Mouse (Mus musculus) heart, adult 11 months (tissue): ENCODE measurements around the gene Gm20708.

Source experiments
- DNase-seq: peaks from one replicate; pipeline ENCODE4 v3.0.0; 2022

Gm20708 gene

DNA sequence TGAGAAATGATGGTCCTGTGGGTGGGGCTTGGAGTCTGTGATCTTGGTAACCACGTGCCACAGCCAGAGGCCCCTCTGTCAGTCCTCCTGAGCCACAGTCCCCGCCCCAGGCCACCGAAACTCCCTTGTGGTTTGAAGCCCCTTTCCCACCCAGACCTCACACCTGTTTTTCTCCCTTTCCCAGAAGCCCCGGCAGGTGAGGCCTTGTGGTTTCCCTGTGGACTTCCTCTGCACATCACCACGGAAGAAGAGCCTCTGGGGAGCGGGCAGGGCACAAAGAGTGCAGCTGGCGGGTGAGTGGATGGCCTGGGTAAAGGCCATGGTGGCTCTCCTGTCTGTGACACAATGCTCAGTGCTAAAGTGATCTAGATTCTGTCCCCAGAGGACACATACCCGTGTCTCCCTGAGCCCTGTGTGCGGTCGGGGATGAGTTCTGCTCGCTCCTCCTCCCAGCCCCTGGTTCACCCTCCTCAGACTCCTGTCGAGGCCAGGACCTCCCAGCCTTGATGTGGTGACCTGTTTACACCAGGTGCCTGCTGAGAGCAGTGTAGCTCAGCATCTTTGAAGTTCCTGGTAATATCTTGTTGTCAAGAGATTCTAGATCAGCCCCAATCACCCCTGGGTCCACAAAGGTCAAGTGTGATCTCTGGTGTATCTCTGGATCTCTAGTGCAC lies 62.6 kb downstream of the Gm20708 start:
- peak; percentile 93 for DNase-seq

DNA sequence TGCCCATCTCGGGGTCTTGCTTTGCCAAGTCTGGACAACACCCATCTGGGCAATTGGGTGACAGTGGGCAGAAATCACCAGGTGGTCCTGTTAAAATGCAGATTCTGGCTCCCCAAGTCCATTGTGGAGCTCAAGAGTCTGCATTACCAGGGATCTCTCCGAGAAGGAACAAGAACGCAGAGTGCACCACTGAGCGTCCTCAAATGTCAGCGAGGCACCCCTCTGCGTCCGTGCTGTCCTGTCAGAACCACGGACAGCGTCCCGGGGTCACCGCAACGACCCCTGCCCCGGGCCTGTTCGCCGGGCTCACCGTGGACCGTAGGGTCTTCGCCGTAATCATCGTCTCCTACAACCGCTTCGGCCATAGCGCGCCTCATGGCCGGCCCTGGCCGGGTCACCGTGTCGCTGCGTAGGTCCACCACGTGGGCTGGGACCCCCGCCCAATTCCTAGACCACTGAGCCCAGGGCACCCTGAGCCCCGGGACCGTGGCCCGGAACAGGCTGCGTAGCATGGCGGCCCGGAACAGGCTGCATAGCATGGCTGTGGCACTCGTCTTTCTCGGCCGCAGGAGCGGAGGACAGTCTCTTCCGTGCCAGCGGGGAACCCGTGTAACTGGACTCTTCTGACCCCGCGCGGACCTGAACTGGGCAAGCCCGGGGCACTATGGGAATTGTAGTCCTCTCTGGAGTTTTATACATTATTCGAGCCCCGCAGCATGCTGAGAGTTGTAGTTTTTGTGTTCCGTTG lies 63.6 kb downstream of the Gm20708 start, which contains the start of gene Tha1:
TSS of gene Tha1 (minus strand) at position 621 of the 748 bp plus-strand sequence.
- peak; percentile 98 for DNase-seq

DNA sequence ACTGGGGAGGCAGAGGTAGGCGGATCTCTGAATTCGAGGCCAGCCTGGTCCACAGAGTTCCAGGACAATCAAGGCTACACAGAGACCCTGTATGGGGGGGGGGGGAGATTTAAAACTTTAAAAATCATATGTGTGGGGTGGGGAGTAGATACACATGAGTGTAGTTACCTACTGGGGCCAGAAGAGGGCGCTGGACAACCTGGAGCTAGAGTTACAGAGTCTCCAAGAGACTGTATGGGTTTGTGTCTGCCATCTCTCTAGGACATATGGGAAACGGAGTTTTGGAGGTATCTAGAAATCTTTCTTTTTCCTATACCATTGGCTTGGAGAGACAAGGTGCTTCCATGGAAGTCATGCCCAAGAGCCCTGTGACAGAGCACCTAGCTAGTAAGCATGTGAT lies 65.0 kb downstream of the Gm20708 start:
- DNase-seq = no peak

GRCm38 (mm10) chr11:117875681-117876080 lies 66.2 kb downstream of the Gm20708 start:
- DNase-seq = no peak

DNA sequence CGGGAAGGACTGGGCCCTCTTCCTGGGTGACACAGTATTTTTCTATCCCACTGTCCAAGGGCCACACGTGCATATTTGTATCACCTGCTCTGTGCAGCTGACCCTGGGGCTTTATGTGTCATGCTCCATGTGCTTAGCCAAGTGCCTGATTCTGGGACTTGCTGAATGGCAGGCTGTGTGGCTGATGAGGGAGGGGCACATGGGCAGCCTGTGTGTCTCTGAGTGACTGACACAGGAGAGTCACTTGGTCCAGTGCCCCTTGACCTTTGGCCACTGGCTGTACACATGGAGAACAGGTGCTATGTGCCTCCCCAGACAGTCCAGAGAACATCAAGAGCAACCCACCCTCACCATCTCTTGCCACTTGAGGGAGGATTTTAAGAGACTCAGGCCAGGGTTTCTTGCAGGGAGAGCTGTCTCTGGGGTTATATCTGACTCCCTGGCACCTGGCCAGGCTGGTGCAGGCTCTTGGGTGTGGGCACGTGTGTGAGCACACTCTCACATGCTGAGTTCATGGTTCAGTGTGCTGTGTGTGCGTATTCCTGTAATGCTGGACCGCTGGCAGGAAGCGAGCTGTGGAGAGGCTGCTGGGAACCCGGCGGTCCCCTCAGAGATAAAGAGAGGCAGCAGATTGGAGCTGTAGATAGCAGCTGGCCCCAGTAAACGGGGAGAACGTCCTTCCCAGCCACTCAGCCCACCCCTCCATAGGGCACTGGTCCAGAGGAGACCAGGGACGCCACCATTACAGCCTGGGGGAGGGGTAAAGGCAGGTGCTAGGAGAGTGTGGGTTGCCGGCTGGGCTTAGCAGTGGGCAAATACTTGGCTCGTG lies 68.7 kb downstream of the Gm20708 start:
- peak; percentile 94 for DNase-seq

DNA sequence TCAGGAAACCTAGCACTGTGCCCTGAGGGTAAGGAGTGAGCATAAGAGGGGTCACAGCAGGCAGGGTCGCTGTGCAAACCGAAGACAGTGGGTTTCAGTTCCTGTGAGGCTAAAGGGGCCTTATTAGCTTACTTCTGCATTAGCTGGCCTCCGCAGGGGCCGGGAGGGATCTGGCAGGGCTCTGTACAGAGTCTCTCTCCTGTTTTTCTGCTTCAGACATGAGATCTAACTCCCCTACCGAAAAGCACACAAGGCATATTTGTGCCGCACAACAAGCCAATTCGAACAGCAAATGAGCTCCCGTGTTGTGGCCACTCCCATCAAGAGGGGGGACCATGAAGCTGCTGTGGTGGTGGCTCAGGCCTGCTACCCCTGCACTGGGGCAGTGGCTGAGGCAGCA lies 69.4 kb downstream of the Gm20708 start:
- DNase-seq = no peak

DNA sequence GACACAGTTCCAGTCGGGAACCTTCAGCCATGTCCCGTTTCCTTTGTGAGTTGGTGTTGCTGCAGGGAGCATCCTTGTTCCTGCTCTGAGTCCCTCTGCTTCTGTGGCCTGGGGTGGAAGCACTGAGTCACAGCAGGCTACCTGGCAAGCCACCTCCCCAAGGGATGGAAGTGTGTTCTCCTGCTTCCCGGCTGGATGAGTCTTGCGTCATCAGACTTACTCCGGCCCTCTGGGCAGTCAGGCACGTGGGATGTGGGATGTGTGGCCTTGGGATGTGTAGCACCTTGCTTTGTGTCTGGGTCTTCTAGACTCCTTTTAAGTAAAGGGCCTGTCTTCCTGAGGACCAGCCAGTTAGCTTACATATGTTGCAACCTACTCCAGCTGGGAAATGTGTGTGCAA lies 70.2 kb downstream of the Gm20708 start:
- DNase-seq = no peak

DNA sequence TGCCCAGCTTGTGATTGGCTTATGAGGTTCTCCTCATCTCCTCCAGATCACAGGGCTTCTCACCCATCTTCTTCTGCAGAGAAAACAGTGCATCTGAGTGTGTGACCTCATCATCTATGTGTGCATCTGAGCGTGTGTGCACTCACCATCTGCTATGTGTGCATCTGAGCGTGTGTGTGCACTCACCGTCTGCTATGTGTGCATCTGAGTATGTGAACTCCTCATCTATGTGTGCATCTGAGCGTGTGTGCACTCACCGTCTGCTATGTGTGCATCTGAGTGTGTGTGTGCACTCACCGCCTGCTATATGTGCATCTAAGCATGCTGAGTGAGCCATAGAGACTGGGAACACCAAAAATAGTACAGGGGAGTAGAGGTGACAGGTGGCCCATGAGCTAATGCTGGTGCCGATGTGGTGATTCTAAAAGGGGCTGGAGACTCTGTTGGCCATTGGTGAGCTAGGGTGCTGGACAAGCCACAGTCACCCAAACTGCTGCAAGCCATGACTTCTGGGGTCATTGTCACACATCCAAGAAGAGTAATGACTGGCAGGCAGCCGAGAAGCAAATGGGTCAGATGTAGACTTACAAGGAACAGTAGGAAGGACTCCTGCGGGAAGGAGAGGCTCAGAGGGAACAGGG lies 71.0 kb downstream of the Gm20708 start:
- no peak for DNase-seq

DNA sequence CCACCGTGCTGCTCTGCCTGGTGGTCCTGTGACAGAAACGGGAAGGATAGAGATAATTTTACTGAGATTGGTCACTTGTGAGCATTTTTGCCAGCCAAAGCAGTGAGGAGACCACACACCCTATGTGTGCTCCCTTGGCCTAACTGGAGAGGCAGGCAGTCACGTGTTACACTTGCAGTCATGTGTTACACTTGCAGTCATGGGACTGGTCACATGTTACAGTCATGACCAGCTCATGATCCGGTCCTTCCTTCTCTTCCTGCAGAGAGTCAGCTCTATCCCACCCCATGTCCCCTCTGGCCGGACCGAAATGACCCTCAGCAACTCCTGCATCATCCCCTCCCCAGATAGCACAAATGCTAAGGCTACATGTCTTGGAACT lies 71.5 kb downstream of the Gm20708 start:
- DNase-seq = no peak

DNA sequence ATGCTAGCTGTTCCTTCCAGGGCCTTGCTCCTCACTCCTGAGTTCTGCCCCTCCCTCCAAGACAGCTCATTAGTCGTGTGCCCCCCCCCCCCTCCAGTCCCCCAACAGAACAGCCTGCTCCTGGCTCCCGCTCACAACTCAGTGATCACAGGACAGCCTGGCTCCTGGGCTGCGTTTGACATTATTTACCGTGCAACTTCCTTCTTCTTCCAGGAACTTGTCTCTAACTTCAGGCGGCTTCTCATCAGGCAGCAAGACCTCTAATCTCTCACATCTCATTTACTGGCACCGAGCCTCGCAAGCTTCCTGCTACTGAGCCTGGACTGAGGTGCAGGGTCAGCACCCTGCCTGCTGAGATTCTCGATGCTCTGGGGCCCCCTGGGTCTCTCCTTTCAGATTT lies 72.3 kb downstream of the Gm20708 start:
- DNase-seq = peak; percentile 95

DNA sequence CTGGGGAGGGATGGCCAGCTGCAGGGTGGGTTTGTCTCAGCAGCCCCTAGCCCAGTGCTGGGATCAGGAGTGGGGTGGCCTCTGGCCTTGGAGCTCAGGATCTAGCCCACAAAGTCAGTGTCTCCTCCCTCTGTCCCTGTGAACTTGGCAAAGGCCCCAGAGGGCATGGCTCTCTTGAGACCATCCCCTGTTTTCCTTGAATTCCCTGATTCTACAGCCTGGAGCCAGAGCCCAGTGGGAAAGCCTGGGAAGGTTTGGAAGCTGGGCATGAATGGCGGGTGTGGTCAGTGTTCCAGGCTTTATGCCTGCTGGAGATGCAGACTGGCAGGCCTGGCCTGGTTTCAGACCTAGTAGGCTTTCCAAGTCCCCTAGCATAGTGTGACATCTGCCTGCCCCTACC lies 72.7 kb downstream of the Gm20708 start:
- DNase-seq = no peak

GRCm38 (mm10) chr11:117886000-117886399 lies 76.5 kb downstream of the Gm20708 start:
- DNase-seq = no peak

DNA sequence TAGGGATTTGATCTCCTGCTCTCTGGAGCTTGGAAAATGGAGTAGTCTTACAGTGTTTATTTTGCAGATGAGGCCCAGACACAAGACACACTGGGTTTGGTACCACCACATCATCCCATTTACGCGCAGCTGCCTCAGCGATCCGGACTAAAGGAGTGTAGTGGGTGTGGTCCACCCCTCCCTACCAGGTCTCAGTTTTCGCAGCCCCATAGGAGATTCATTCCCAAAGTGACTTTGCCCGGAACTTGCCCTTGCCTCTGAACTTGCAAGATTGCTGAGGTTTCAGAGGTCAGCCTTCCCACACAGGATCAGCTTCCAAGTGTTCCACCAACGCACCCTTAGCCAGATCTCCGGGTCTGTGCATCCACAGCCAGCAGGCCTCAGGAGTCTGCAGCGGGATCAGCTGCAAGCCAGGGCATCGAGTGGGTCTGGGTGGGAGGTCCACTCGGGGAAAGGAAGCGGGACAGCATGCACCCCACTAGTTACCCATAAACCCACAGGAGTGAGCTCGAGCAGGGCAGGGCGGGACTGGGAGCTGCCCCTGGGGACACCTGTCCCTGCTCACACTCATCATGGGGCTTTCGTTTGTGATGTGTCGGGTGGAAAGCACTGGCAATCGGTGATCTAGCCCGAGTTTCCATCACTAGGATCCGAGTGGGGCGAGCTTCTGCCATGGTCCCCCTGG lies 78.8 kb downstream of the Gm20708 start:
- no peak for DNase-seq

- no peak for DNase-seq
These were observed 79.7 kb downstream of the Gm20708 start for GRCm38 (mm10) chr11:117888853-117889822.
